Mouse (Mus musculus) thymus, postnatal 4 days (tissue): ENCODE measurements around the gene Ccn5.

Experiments
- DNase-seq: peaks from one replicate; pipeline ENCODE4 v3.0.0; 2021

Ccn5 gene

DNA sequence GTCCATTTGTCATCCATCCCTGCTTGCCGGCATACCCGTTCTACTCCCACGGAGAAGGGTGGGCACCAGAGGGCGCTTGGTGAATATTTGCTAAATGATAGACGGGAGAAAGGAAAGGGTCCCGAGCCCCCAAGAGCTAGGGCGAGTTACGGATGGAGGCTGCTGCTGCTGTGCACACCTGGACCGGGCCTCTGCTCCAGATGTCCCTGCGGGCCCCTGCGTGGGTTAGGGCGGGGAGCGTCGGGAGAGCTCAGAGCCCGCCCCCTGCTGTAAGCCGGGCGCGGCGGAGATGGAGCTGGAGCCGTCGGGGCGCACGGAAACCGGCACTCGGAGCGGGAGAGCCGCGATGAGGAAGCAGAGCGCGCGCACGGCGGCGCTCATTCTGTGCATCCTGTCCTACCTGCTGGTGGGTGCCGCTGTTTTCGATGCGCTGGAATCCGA, 32.8 kb downstream of the Ccn5 start, which contains the start of gene Kcnk15:
Gene Kcnk15 (plus strand): TSS at position 191 of the 441 bp plus-strand sequence.
- peak; percentile 67 for DNase-seq

DNA sequence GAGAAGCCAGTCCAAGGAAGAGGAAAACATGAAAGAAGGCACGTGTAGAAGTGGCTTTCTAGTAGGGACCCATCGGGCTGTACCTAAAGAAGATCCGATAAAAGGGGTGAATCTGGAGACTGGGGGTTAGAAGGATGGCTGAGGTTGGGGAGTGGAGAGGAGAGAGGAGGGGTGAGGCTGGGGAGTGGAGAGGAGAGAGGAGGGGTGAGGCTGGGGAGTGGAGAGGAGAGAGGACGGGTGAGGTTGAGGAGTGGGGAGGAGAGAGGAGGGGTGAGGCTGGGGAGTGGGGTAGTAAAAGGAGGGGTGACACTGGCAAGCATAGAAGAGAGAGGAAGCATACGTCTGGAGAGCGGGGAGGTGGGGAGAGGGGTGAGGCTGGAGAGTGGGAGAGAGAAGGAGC, 36.6 kb downstream of the Ccn5 start:
- DNase-seq, result no peak

DNA sequence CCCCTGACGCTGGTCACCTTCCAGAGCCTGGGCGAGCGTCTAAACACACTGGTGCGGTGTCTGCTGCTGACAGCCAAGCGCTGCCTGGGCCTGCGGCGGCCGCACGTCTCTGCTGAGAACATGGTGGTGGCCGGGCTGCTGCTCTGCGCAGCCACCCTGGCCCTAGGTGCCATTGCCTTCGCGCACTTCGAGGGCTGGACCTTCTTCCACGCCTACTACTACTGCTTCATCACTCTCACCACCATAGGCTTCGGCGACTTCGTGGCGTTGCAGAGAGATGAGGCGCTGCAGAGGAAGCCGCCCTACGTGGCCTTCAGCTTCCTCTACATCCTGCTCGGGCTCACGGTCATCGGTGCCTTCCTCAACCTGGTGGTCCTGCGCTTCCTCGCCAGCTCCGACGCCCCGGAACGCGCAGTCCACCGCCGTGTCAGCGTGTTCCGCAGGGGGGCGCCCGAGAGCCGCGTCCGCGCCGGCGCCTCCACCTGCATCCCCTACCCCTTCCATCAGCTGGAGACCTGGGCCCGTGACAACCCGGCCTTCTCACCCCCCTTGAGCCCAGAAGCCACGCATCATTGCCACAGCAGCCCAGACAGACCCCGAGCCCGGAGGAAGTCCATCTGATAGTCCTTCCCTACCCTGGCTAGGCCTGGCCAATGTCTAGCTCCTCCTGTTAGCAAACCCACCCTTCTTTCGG, 37.7 kb downstream of the Ccn5 start:
- peak; percentile 81 for DNase-seq

DNA sequence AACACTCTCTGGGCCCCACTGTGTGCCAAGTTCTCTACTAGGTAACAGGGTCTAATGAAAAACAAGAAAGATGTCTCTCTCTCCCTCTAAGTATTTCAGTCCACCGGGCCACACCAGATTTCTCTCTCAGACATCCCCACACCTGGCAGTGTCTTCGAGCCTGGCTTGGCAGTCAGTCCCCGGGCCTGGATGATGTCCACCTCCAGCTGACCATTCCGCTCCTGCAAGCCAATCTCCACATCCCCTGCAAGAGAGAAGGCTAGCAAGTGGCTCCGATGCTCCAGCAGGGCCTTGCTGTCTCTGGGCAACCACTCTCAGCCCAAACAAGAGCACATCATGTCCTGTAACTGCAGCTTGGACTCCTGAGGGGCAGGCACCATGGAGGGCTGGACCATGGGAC, 44.6 kb downstream of the Ccn5 start:
- DNase-seq, result no peak

DNA sequence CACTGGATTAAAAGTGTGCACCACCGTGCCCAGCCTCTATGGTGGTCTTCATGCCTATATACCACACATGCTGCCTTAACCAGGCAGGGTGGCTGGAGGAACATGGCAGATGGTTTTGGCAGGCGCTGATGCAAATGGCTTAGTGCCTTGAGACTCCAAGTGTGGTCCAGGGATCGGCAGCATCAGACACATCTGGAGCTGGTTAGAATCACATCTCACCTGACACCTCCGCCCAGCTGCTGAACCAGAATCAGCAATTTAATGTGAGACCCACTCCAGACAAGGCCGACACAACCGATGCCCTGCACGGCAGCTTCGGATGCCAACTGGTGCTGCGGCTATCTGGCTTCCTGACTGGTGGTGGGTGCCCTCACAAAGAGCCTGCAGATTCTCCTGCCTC, 45.4 kb downstream of the Ccn5 start:
- DNase-seq, result no peak

DNA sequence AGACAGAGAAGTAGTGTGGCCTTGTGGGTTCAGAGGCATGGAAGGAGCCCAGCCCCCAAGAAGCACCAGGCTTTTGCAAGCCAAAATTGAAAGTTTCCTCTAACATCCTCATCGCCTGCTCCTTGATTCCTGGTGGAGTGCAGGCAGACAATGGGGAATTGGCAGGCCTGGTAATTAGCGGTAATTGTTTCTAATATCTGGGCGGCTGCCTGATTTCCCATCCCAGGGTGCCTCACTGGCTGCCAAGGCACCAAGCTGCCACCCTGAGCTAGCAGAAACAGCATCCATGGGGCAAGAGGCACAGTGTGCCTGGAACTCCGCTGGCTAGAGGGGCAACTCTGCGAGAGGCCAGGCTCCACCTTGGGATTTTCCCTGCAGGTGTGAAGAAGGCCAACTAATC, 49.1 kb downstream of the Ccn5 start:
- DNase-seq, result no peak

DNA sequence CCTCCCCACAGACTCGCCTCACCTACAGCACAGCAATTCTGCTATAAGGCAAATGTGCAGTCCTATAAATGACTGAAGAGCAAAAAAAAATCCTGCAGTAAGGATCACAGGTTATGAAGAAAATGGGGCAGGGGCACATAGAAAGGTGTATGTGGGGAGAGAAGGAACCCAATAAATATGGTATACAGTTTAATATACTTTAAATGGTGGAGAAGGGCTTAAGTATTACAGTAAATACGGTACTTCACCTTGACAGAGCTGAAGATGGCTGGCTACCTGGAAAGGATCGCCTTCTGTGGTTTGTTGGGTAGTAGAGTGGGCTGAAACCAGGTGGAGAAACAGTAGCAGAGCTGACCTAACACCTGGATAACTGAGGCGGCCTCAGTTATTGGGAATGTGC, 50.6 kb downstream of the Ccn5 start:
- no peak for DNase-seq

DNA sequence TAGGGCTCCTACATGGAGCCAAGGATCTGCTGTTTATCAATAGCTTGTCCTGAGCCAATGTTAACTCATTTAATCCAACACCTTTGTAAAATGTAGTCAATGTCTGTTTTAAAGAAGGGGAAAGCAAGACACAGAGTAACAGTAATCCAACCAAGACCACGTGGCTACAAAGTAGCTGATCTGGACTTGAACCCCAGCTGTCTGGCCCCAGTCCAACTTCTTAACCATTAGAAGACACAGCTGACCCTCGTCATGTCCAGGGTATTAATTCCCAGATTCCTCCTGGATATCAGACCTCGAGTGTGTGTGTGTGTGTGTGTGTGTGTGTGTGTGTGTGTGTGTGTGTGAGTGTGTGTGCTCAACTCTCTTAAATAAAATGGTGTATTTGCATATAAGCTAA, 51.2 kb downstream of the Ccn5 start:
- no peak for DNase-seq

DNA sequence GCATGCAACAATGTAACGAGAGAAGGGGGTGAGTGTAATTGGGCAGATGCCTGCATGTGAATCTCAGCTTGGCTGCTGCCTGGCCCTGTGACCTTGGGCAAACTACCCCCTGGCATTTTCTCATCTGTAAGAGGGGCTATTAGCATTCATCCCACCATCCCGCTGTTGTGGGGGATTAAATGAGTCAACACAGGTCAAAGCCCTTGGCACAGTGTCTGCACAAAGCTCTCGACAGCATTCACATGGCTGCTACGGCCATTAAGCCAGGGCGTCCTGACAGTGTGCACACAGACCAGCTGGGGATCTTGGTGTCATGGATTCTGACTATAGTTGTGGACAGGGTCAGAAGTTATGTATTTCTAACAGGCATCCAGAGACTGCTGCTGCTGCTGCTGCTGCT, 54.2 kb downstream of the Ccn5 start:
- no peak for DNase-seq

DNA sequence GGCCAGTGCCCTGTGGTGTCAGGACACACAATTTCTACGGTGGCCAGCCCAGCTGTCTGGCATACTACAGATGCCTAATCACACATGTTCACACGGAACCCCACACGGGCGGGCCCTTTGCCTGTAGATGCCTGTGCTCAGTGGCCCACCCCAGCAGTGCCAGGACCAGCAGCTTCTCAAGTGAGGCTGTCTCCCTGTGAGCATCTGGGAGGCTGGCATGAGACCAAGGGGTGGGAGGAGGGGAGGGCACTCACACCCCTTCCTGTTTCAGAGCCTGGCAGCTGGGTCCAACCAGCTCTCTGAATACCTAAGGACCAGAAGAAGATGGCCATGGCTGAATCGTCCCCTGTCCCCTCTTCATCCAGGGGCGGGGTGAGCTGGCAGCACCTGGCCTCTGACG, 54.8 kb downstream of the Ccn5 start:
- no peak for DNase-seq

DNA sequence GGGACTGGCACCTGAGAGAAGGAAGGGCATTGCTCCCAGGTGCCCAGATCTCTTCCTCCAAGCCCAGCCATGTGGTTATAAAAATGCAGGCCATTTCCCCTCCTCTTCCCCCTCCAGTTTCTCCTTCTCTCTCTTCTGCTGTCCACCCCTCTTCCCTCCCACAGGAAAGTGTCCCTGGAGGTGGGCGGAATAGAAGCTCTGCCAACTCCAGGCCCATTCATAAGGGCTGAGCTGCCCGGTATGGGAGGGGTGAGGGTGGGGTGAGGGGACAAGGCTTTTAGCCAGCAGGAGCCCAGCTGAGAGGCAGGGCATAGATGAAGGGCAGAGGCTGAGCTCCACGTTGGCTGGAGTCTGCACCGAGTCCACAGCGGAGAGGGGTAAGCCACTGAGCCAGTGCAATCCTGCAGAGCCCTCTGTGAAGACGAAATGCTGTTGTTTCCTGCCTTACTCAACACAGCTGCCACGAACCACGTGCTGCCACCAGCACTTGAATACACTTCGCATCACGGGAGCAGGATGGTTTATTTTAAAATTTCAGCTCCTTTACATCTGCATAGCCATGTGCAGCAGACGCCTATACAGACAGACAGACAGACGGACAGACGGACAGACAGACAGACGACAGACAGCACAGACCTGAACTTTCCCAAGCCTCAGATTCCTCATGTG, 56.3 kb downstream of the Ccn5 start:
- no peak for DNase-seq

DNA sequence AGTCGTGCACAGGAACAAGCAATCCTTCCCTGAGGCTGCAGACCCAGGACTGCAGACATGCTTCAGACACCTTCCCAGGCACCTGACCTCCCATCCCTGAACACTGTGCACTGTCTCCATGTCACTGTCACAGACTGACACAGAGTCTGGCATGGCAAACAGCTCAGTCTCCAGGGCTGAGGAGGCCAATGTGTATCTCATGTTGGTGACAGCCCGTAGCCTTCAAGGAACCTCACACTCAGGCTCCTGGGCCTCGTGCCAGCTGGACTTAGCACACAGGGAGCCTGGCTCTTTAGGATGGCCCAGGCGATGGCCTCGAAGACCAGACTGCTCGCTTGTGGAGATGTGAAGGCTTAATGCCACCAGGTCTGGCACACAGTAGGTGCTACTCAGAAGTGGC, 60.2 kb downstream of the Ccn5 start:
- no peak for DNase-seq
